Mouse (Mus musculus) heart, adult 11 months (tissue): Measurements from ENCODE around the gene Olfr1042.
"Not testable (repeated sequence)": the region's sequence is repeated elsewhere in the genome, so short reads cannot be mapped to it uniquely, and the experiment has no call there.

Experiments used
- DNase-seq: peaks from one replicate; pipeline ENCODE4 v3.0.0; 2022

Olfr1042 gene

DNA sequence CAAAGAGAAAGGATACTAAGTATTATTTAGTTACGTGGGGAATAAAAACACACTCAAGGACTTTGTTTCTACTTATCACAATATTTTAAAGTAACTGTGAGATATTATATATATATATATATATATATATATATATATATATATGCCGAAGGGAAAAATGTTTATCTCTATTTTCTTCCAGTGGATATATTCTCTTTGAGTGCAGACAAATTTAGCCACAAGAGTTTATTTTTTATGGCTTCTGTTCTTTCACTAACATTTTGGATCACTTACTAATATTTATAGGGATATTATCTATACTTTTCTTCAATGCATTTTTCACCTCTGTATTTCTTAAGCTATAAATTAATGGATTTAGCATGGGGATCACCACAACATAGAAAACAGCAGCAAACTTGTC lies at the start of gene Olfr1042:
TSS of gene Olfr1042 (minus strand) at position 101 of the 400 bp plus-strand sequence.
- DNase-seq, result no peak

DNA sequence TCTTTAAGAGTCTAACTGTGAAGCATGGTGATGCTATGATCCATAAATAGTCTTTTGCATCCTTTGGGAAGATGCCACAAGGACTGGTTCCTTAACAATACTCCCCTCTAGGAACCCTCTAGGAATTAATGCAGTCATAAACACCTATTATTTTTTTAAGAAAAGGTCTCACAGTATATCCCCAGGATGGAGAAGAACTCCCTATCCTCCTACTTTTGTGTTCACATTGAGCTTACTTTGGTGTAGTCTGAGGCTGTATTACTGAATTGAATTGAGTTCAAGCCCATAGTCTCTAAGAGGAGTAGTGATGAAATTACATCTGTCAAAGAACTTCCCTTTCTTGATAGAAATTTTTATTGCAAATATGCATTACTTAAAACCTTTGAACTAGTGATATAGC lies 41.3 kb upstream of the Olfr1042 start, which contains the start of gene Olfr1045:
TSS of gene Olfr1045 (minus strand) at position 101 of the 400 bp plus-strand sequence.
- DNase-seq, result no peak

DNA sequence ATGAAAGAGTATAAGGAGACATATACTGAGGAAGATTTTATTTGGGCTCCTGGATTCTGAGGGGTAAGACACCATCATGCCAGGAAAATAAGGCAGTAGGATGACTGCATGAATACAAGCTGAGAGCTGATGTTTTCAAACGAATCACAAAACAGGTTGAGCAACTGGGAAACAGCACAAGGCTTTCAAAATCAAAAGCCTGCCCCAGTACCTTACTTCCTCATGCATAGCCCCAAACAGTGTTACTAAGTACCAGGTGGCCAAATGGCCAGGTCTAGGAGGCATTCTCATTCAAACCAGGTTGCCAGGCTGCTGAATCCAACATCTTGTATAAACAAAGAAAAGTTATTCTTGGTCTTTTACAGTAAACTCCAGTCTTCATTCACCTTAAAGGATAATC lies 34.2 kb upstream of the Olfr1042 start:
- no peak for DNase-seq

DNA sequence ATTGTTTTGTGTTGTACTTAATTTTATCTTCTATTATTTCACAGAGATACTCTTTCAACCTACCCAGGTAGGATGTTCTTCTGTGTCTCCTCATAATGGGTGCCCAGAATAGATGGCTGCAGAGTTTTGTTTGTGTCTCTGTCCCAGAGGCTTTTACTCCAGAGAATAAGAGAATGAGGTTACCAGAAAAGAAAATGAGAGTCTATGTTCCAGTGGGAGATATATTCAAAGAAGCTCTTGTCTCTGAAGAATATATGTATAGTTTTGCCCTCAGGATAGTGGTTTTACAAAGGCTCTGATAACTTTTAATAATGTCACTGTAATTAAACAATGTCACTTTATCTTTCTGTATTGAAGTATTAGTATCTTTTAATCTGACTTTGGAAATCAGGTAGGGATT lies 23.9 kb upstream of the Olfr1042 start, which contains the start of gene Olfr52:
TSS of gene Olfr52 (minus strand) at position 101 of the 400 bp plus-strand sequence.
- no peak for DNase-seq

DNA sequence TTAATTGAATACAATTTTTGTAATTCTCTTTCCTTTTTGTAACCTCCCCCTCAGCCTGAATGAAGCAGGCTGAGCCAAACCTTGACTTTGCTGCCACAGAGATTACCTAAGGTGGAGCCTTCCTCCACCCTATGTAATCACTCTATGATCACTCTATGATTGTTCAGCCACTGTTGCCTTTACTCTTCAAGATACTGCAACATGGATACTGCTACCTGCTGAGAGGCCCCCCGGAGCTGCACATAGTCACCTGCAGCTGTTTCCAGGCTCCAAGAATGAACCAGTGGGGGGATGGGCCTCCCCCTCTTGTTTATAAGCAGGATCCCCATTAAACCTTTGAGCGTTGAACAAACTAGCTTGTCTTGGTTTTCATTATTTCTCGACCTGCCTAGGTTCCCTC lies 18.3 kb upstream of the Olfr1042 start:
- no peak for DNase-seq

DNA sequence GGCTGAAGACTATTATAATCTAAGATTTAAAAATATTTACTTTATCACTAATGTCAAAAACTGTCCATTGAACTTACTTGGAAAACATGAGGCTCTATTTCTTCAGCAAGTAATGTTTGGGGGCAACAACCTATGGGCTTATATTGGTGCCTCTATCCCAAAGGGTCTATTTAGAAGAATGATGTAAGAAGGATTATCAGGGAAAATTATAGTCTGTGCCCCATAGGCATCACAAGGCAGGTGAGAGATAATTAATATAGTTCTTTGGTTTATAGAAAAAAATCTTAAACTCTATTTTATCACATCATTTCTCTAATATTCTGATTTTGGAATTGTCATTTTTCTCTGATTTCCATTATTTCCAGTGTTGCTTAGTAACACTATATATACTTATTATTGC lies 16.1 kb upstream of the Olfr1042 start, which contains the start of gene Olfr1044:
TSS of gene Olfr1044 (minus strand) at position 101 of the 400 bp plus-strand sequence.
- no peak for DNase-seq

DNA sequence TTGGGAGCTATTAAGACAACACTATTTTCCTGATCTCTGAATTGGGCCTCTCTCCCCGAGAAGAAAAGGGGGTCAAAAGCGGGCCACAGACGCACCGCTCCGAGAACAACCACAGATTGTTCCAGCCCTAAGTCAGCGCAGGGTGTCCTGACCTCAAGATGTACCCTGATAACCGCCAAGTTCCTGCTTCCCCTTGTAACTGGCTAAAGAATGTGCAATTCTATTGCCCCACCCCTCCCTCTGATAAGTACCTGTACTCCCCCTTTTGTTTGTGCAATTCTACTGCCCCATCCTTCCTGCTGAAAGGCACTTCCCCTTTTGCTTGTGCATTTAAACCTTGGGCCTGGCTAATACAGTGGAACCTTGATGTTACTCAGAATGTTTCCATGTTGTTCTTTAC lies 13.8 kb upstream of the Olfr1042 start:
- DNase-seq, result not testable (repeated sequence)

DNA sequence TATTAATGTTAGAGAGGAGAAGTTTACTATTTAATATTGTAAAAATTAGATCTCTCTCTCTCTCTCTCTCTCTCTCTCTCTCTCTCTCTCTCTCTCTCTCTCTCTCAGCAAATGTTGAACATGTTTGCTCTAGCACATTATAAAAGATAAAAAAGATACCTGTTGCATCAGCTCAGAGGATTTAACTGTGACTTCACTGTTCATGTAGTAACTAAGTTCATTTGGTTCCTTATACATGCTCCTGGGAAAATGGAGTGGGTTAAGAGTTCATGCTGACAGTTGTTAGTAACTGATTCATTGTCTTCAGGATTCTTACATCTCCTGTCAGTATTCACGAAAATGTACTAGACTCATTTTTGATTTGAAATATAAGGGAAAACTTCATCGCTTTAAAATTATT lies 5.8 kb upstream of the Olfr1042 start, which contains the start of gene Olfr1043:
TSS of gene Olfr1043 (minus strand) at position 101 of the 400 bp plus-strand sequence.
- DNase-seq, result no peak

DNA sequence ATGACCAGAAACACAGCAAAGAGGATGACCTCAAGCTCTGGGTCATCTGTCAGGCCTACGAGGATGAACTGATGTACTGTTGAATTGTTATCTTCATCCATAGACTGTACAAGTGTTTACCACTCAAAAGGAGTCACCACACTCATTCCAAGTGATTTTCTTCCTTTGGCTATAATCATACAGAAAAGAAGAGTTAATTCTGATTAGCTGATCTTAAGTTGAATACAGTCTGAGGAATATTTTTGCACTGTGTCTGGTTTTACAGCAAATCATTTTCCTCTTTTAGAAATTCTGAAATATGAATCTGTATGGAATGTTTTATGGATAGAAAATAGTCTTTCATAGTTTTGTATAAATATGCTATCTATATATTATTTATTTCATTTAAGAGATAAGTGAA lies 15.0 kb downstream of the Olfr1042 start, which contains the start of gene Olfr1040:
TSS of gene Olfr1040 (minus strand) at position 101 of the 400 bp plus-strand sequence.
- DNase-seq, result no peak

DNA sequence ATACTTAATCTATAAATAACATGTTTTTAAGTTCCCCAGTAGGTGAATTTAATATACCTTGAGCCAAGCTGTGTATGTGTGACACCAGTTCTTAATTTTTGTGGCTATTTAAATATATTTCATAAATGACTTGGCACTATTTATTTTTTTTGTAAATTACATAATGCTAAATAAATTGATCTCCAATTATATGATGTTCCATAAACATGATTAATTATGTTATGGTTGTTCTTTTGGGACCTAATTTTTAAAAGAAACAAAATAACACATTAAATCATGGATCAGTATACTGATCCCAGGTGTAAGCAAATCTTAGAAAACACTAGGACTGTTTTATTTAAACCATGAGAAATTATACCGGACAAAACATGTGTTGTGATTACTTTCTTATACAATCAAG lies 25.8 kb downstream of the Olfr1042 start, which contains the start of gene Olfr1039:
TSS of gene Olfr1039 (minus strand) at position 101 of the 400 bp plus-strand sequence.
- DNase-seq, result no peak
